Mouse (Mus musculus): Measurements from ENCODE around the gene Mpz. TPM values are rescaled to one million over a fixed set of nuclear protein-coding genes. Genes with fewer than 3 reads are reported as not detected.

Gene Mpz
- polyA plus RNA-seq, 1 experiment = 0.11 TPM

DNA sequence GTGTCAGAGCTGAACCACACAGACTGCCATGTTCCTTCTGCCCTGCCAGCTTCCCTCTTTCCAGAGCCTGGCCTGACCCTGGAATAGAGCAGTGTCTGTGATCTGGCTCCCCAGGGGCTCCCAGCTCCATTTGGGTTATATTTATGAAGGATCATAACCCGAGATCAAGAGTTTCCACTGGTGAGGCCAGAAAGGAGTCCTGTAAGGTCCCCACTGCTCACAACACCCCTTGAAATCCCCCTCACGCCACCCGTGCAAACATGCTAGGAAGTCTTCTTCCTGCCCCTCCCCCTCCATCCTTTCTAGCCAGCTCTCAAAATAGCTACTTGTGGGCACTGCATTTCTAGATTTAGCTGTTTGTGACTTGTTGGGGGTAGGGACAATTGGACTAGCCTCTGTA is 33.1 kb downstream of the Mpz start:
- H3K79me2 ChIP-seq (ENCODE audit: control insufficient read depth, insufficient read depth) = no peaks in the 10 kb centered on the region
- no peaks in the 10 kb centered on the region for H3K79me3 ChIP-seq (ENCODE audit: low read depth)
- H3K4me3 ChIP-seq (ENCODE audit: insufficient read depth, poor library complexity, severe bottlenecking) = no peak overlapping the region
- no peaks in the 10 kb centered on the region for H3K27me3 ChIP-seq (ENCODE audit: control insufficient read depth, insufficient read depth, insufficient read length)
- no peak overlapping the region for H3ac ChIP-seq (ENCODE audit: control insufficient read depth, insufficient read length, low read depth)
- no peaks in the 10 kb centered on the region for H3K36me3 ChIP-seq (ENCODE audit: control insufficient read depth, insufficient read depth)
- TF ChIP-seq FOSL1 (IDR thresholded peaks at IDR 0.05; ENCODE audit: insufficient read depth, low read length, poor library complexity, severe bottlenecking) (no peak), CEBPB (IDR thresholded peaks at IDR 0.05; ENCODE audit: low read depth) (no peak), USF1 (IDR thresholded peaks at IDR 0.05; ENCODE audit: low read depth) (no peak), MYOG (IDR thresholded peaks at IDR 0.05; ENCODE audit: control insufficient read depth, extremely low read depth, insufficient read length) (no peak), MAX (IDR thresholded peaks at IDR 0.05) (no peak), MYOD1 (IDR thresholded peaks at IDR 0.05; ENCODE audit: control insufficient read depth, insufficient read length, low read depth) (no peak), CTCF (IDR thresholded peaks at IDR 0.05; ENCODE audit: control insufficient read depth, insufficient read depth, insufficient read length) (no peak)

DNA sequence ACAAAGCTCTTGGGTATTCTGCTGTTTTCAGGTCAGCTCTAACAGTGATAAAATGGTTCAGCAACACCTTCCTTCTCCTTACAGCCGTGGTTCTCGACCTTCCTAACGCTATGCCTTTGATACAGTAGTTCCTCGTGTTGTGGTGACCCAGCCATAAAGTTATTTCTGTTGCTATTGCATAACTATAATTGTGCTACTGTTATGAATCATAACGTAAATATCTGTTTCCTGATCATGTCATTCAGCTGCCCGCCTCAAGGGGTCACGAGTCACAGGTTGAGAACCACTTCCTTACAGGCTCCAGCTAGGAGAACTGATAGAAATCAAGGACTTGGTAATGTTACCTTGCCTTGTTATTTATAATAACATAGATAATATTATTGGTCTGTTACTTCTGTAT is 33.8 kb downstream of the Mpz start:
- Histone ChIP-seq H3K36me3 (ENCODE audit: control insufficient read depth, insufficient read depth) (no peaks in the 10 kb centered on the region), H3K79me3 (ENCODE audit: low read depth) (no peaks in the 10 kb centered on the region), H3K27me3 (ENCODE audit: control insufficient read depth, insufficient read depth, insufficient read length) (no peaks in the 10 kb centered on the region), H3ac (ENCODE audit: control insufficient read depth, insufficient read length, low read depth) (no peak overlapping the region), H3K79me2 (ENCODE audit: control insufficient read depth, insufficient read depth) (no peaks in the 10 kb centered on the region), H3K4me3 (ENCODE audit: insufficient read depth, poor library complexity, severe bottlenecking) (no peak overlapping the region)
- TF ChIP-seq USF1 (IDR thresholded peaks at IDR 0.05; ENCODE audit: low read depth) (peak; percentile 21), MAX (IDR thresholded peaks at IDR 0.05) (no peak), MYOD1 (IDR thresholded peaks at IDR 0.05; ENCODE audit: control insufficient read depth, insufficient read length, low read depth) (no peak), FOSL1 (IDR thresholded peaks at IDR 0.05; ENCODE audit: insufficient read depth, low read length, poor library complexity, severe bottlenecking) (peak; percentile 73), CTCF (IDR thresholded peaks at IDR 0.05; ENCODE audit: control insufficient read depth, insufficient read depth, insufficient read length) (no peak), CEBPB (IDR thresholded peaks at IDR 0.05; ENCODE audit: low read depth) (peak; percentile 95), MYOG (IDR thresholded peaks at IDR 0.05; ENCODE audit: control insufficient read depth, extremely low read depth, insufficient read length) (no peak)

DNA sequence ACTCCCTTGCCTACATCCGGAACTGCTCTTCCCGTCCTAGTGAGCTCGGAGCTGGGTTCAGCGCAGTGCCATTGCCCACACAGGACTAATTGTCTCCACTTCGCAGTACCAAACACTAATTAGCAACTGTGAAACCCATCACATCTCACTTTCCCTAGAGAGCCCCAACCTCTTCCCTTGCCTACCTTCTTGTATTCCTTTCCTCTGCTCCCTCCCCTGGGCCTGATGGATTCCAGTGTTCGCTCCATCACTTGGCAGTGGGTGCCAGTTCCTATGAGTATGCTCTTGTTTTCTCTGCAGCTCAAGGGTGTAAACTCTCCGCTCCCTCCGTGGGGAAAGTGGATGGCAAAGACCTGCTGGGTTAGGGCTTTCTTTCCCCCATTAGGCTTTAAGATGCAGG is 35.1 kb downstream of the Mpz start:
- Histone ChIP-seq H3K79me3 (ENCODE audit: low read depth) (no peaks in the 10 kb centered on the region), H3K36me3 (ENCODE audit: control insufficient read depth, insufficient read depth) (no peaks in the 10 kb centered on the region), H3K27me3 (ENCODE audit: control insufficient read depth, insufficient read depth, insufficient read length) (no peaks in the 10 kb centered on the region), H3K4me3 (ENCODE audit: insufficient read depth, poor library complexity, severe bottlenecking) (no peak overlapping the region), H3K79me2 (ENCODE audit: control insufficient read depth, insufficient read depth) (no peaks in the 10 kb centered on the region), H3ac (ENCODE audit: control insufficient read depth, insufficient read length, low read depth) (no peak overlapping the region)
- TF ChIP-seq MAX (IDR thresholded peaks at IDR 0.05) (no peak), CTCF (IDR thresholded peaks at IDR 0.05; ENCODE audit: control insufficient read depth, insufficient read depth, insufficient read length) (no peak), MYOG (IDR thresholded peaks at IDR 0.05; ENCODE audit: control insufficient read depth, extremely low read depth, insufficient read length) (no peak), CEBPB (IDR thresholded peaks at IDR 0.05; ENCODE audit: low read depth) (no peak), USF1 (IDR thresholded peaks at IDR 0.05; ENCODE audit: low read depth) (no peak), MYOD1 (IDR thresholded peaks at IDR 0.05; ENCODE audit: control insufficient read depth, insufficient read length, low read depth) (no peak), FOSL1 (IDR thresholded peaks at IDR 0.05; ENCODE audit: insufficient read depth, low read length, poor library complexity, severe bottlenecking) (no peak)

DNA sequence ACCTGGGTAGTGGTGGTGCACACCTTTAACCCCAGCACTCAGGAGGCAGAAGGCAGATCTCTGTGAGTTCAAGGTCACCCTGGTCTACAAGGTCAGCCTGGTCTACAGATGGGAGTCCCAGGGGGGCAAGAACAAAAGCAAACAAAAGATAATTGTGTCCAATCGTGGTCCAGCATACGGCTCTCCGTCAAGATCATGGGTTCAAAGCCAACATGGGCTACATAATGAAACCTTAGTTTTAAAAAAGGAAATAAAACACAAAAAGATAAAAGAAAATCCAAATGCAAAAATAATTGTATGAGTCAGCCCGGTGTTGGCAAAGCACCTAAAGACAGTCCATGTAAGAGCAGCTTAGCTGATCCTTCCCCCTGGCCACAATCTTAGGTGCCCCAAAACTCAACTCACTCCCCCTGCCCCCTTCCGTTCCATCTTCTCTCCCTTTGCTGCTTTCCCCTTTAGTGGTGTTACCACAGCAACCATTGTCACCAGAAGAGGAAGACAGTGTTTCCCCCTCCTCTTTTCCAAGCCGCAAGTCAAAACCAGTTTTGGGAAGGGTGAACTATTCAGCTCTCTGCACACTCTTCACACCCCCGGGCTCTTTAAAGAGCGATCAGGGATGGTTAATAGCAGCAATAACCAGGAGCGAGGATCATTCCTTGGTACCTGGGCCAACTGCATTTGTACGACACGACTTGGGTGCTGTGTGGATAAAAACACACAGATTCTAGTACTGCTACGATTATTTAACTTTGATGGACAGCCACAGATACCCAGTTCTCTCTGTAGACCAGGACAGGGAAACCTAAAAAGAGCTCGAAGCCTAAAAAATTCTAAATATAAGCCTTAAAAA is 37.6 kb downstream of the Mpz start:
- no peaks in the 10 kb centered on the region for H3K36me3 ChIP-seq (ENCODE audit: control insufficient read depth, insufficient read depth)
- H3K4me3 ChIP-seq (ENCODE audit: insufficient read depth, poor library complexity, severe bottlenecking) = no peak overlapping the region
- H3K79me3 ChIP-seq (ENCODE audit: low read depth) = no peaks in the 10 kb centered on the region
- H3ac ChIP-seq (ENCODE audit: control insufficient read depth, insufficient read length, low read depth) = no peak overlapping the region
- TF ChIP-seq MYOD1 (IDR thresholded peaks at IDR 0.05; ENCODE audit: control insufficient read depth, insufficient read length, low read depth) (no peak), MYOG (IDR thresholded peaks at IDR 0.05; ENCODE audit: control insufficient read depth, extremely low read depth, insufficient read length) (no peak), USF1 (IDR thresholded peaks at IDR 0.05; ENCODE audit: low read depth) (no peak), FOSL1 (IDR thresholded peaks at IDR 0.05; ENCODE audit: insufficient read depth, low read length, poor library complexity, severe bottlenecking) (no peak), MAX (IDR thresholded peaks at IDR 0.05) (no peak), CEBPB (IDR thresholded peaks at IDR 0.05; ENCODE audit: low read depth) (no peak), CTCF (IDR thresholded peaks at IDR 0.05; ENCODE audit: control insufficient read depth, insufficient read depth, insufficient read length) (no peak)
- no peaks in the 10 kb centered on the region for H3K27me3 ChIP-seq (ENCODE audit: control insufficient read depth, insufficient read depth, insufficient read length)
- no peaks in the 10 kb centered on the region for H3K79me2 ChIP-seq (ENCODE audit: control insufficient read depth, insufficient read depth)

DNA sequence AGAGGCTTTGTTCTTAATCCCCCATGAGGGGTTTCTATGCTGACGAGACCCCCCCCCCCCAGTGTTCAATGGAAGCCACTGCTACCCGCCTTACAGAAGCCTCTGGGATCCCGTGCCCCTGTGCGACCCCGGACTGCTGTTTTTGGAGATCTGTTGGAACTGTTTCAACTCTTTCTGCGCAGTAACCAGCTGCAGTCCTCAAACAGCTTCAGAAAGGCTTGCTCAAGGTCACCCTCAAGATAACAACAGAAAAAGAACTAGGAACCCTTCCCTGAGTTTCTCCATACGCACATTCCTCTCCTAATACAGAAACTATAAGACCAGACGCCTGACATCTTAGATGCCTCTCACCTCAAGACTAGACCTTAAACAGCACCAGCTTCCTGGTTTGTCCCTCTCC is 38.5 kb downstream of the Mpz start:
- no peaks in the 10 kb centered on the region for H3K36me3 ChIP-seq (ENCODE audit: control insufficient read depth, insufficient read depth)
- no peaks in the 10 kb centered on the region for H3K27me3 ChIP-seq (ENCODE audit: control insufficient read depth, insufficient read depth, insufficient read length)
- no peaks in the 10 kb centered on the region for H3K79me3 ChIP-seq (ENCODE audit: low read depth)
- no peak overlapping the region for H3K4me3 ChIP-seq (ENCODE audit: insufficient read depth, poor library complexity, severe bottlenecking)
- H3K79me2 ChIP-seq (ENCODE audit: control insufficient read depth, insufficient read depth) = no peaks in the 10 kb centered on the region
- TF ChIP-seq USF1 (IDR thresholded peaks at IDR 0.05; ENCODE audit: low read depth) = no peak
- TF ChIP-seq MYOD1 (IDR thresholded peaks at IDR 0.05; ENCODE audit: control insufficient read depth, insufficient read length, low read depth) = no peak
- TF ChIP-seq MYOG (IDR thresholded peaks at IDR 0.05; ENCODE audit: control insufficient read depth, extremely low read depth, insufficient read length) = no peak
- no peak for TF ChIP-seq MAX (IDR thresholded peaks at IDR 0.05)
- no peak for TF ChIP-seq CTCF (IDR thresholded peaks at IDR 0.05; ENCODE audit: control insufficient read depth, insufficient read depth, insufficient read length)
- TF ChIP-seq FOSL1 (IDR thresholded peaks at IDR 0.05; ENCODE audit: insufficient read depth, low read length, poor library complexity, severe bottlenecking) = no peak
- no peak for TF ChIP-seq CEBPB (IDR thresholded peaks at IDR 0.05; ENCODE audit: low read depth)
- H3ac ChIP-seq (ENCODE audit: control insufficient read depth, insufficient read length, low read depth) = no peak overlapping the region

Measured in C2C12 (cell line).